Mouse (Mus musculus): Measurements from ENCODE around the gene Cyb5rl. TPM values are rescaled to one million over a fixed set of nuclear protein-coding genes. Genes with fewer than 3 reads are reported as not detected.

Gene Cyb5rl
- polyA plus RNA-seq, 2 experiments, result 1.2 to 1.7 TPM

- H3K9me3 ChIP-seq (ENCODE audit: control insufficient read depth, low read length), result no peaks in the 10 kb centered on the region
- no peaks in the 10 kb centered on the region for H3K4me1 ChIP-seq (replicated peaks; ENCODE audit: control insufficient read depth in 2 of 2, insufficient read depth in 2 of 2, low read length in 1 of 2)
- DNase-seq (ENCODE audit: low read depth in 3 of 3, low spot score in 3 of 3), result no peak
- H3K27me3 ChIP-seq (ENCODE audit: control insufficient read depth, insufficient read depth, low read length), result no peaks in the 10 kb centered on the region
- 74% methylated on average over 10 of the region's 10 CpGs for WGBS (ENCODE audit: insufficient replicate concordance)
- H3K9ac ChIP-seq (replicated peaks), result no peak overlapping the region
- TF ChIP-seq EP300 (IDR thresholded peaks at IDR 0.05; ENCODE audit: low read depth) (no peak), CTCF (IDR thresholded peaks at IDR 0.05; ENCODE audit: low read depth) (no peak)
- H3K36me3 ChIP-seq (replicated peaks; ENCODE audit: control insufficient read depth, insufficient read depth, low read depth), result no peaks in the 10 kb centered on the region
- H3K27ac ChIP-seq, result no peak overlapping the region
- no peak overlapping the region for H3K4me3 ChIP-seq (ENCODE audit: insufficient read depth in 1 of 2, low read depth in 2 of 2, low read length in 2 of 2)
- ATAC-seq (ENCODE audit: insufficient read depth), result no peak
- H3K4me2 ChIP-seq (ENCODE audit: low read depth), result no peak overlapping the region
These were observed 31.6 kb downstream of the Cyb5rl start for GRCm38 (mm10) chr4:107098375-107098774.

DNA sequence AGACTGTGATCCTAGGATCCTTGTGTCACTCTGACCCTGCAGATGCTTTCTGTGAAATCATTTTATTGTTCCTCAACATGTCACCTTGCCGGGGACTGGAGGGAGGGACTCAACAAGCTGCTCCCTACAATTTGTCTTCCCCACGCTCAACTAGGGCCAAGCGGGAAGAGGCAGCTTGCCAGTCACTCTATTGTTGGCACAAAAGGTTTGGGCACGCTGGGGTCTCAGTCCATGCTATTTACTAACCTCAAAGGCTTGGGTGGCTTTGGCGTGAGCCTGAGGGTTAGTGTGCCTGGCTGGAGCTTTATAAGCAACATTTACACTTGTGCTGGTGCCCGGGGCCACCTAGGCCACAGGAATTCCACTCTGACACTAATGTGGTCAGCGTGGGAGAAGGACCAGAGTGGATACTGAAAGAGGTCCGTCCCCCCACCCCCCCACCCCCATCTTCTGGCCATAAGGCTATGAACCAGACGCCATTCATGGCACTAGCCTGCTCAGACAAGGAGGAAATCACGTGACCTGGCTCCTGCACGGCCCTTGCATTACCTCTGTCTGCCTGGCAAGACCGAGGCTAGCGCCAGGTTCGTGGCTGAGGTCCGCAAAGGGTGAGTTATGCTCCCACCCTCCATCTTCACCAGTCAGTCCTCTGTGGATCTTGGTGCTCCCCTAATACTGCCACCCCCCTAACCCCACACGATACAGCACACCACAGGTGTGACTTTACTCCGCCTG lies 32.2 kb downstream of the Cyb5rl start:
- WGBS (ENCODE audit: insufficient replicate concordance), result 57% methylated on average over 17 of the region's 17 CpGs
- no peaks in the 10 kb centered on the region for H3K27me3 ChIP-seq (ENCODE audit: control insufficient read depth, insufficient read depth, low read length)
- no peaks in the 10 kb centered on the region for H3K4me1 ChIP-seq (replicated peaks; ENCODE audit: control insufficient read depth in 2 of 2, insufficient read depth in 2 of 2, low read length in 1 of 2)
- DNase-seq (ENCODE audit: low read depth in 3 of 3, low spot score in 3 of 3) (no peak), ATAC-seq (ENCODE audit: insufficient read depth) (no peak)
- H3K9ac ChIP-seq (replicated peaks), result no peak overlapping the region
- no peak for TF ChIP-seq EP300 (IDR thresholded peaks at IDR 0.05; ENCODE audit: low read depth)
- no peak overlapping the region for H3K4me3 ChIP-seq (ENCODE audit: insufficient read depth in 1 of 2, low read depth in 2 of 2, low read length in 2 of 2)
- H3K36me3 ChIP-seq (replicated peaks; ENCODE audit: control insufficient read depth, insufficient read depth, low read depth), result no peaks in the 10 kb centered on the region
- H3K4me2 ChIP-seq (ENCODE audit: low read depth), result no peak overlapping the region
- no peaks in the 10 kb centered on the region for H3K9me3 ChIP-seq (ENCODE audit: control insufficient read depth, low read length)
- H3K27ac ChIP-seq, result no peak overlapping the region

DNA sequence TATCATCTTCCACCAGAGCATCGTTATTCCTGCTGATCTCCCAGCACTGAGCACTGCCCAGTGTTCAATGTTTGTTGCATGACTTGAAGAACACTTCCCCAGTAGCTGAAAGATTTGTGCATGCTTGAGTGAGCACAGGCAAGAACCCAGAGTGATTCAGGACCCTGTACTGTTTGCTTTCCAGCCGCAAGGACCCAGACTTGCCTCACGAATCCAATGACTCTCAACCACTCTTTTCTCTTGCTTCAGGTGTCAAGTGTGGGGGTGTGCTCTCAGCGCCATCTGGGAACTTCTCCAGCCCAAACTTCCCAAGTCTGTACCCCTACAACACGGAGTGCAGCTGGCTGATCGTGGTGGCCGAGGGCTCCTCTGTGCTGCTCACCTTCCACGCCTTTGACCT lies 35.4 kb downstream of the Cyb5rl start:
- no peaks in the 10 kb centered on the region for H3K4me1 ChIP-seq (replicated peaks; ENCODE audit: control insufficient read depth in 2 of 2, insufficient read depth in 2 of 2, low read length in 1 of 2)
- TF ChIP-seq EP300 (IDR thresholded peaks at IDR 0.05; ENCODE audit: low read depth) (no peak), CTCF (IDR thresholded peaks at IDR 0.05; ENCODE audit: low read depth) (no peak)
- no peak overlapping the region for H3K4me3 ChIP-seq (ENCODE audit: insufficient read depth in 1 of 2, low read depth in 2 of 2, low read length in 2 of 2)
- no peak for ATAC-seq (ENCODE audit: insufficient read depth)
- no peaks in the 10 kb centered on the region for H3K9me3 ChIP-seq (ENCODE audit: control insufficient read depth, low read length)
- 66% methylated on average over 8 of the region's 8 CpGs for WGBS (ENCODE audit: insufficient replicate concordance)
- H3K9ac ChIP-seq (replicated peaks), result no peak overlapping the region
- H3K4me2 ChIP-seq (ENCODE audit: low read depth), result no peak overlapping the region
- no peak for DNase-seq (ENCODE audit: low read depth in 3 of 3, low spot score in 3 of 3)
- H3K36me3 ChIP-seq (replicated peaks; ENCODE audit: control insufficient read depth, insufficient read depth, low read depth), result no peaks in the 10 kb centered on the region
- H3K27ac ChIP-seq, result no peak overlapping the region
- H3K27me3 ChIP-seq (ENCODE audit: control insufficient read depth, insufficient read depth, low read length), result no peaks in the 10 kb centered on the region

DNA sequence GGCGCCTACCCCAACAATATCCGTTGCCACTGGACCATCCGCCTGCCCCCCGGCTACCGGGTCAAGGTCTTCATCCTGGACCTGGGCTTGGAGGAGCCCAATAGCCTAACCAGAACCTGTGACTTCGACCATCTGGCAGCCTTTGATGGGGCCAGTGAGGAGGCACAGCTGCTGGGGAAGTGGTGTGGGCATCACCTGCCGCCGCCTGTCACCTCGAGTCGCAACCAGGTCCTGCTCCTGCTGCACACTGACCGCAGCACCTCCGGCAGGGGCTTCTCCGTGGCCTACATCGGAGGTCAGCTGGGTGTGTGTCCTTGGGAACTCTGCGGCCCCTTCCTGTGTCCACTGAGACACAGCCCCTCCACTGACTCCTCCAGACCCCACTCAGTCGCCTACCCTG lies 40.0 kb downstream of the Cyb5rl start:
- Histone ChIP-seq H3K27ac (no peak overlapping the region), H3K36me3 (replicated peaks; ENCODE audit: control insufficient read depth, insufficient read depth, low read depth) (no peaks in the 10 kb centered on the region), H3K27me3 (ENCODE audit: control insufficient read depth, insufficient read depth, low read length) (no peaks in the 10 kb centered on the region), H3K9ac (replicated peaks) (no peak overlapping the region), H3K4me3 (ENCODE audit: insufficient read depth in 1 of 2, low read depth in 2 of 2, low read length in 2 of 2) (no peak overlapping the region), H3K4me1 (replicated peaks; ENCODE audit: control insufficient read depth in 2 of 2, insufficient read depth in 2 of 2, low read length in 1 of 2) (peaks cover 0 to 6% of the 10 kb centered on the region in 2 experiments; a peak in 2 of 4 replicates), H3K9me3 (ENCODE audit: control insufficient read depth, low read length) (no peaks in the 10 kb centered on the region), H3K4me2 (ENCODE audit: low read depth) (no peak overlapping the region)
- ATAC-seq (ENCODE audit: insufficient read depth) (no peak), DNase-seq (ENCODE audit: low read depth in 3 of 3, low spot score in 3 of 3) (no peak)
- WGBS (ENCODE audit: insufficient replicate concordance), result 79% methylated on average over 16 of the region's 16 CpGs
- TF ChIP-seq EP300 (IDR thresholded peaks at IDR 0.05; ENCODE audit: low read depth) (no peak), CTCF (IDR thresholded peaks at IDR 0.05; ENCODE audit: low read depth) (no peak)

GRCm38 (mm10) chr4:107108291-107108731 lies 41.5 kb downstream of the Cyb5rl start:
- WGBS (ENCODE audit: insufficient replicate concordance), result 49% methylated on average over 13 of the region's 13 CpGs
- TF ChIP-seq EP300 (IDR thresholded peaks at IDR 0.05; ENCODE audit: low read depth) (no peak), CTCF (IDR thresholded peaks at IDR 0.05; ENCODE audit: low read depth) (no peak)
- ATAC-seq (ENCODE audit: insufficient read depth) (no peak), DNase-seq (ENCODE audit: low read depth in 3 of 3, low spot score in 3 of 3) (no peak)
- Histone ChIP-seq H3K27me3 (ENCODE audit: control insufficient read depth, insufficient read depth, low read length) (no peaks in the 10 kb centered on the region), H3K9me3 (ENCODE audit: control insufficient read depth, low read length) (no peaks in the 10 kb centered on the region), H3K27ac (no peak overlapping the region), H3K9ac (replicated peaks) (no peak overlapping the region), H3K4me3 (ENCODE audit: insufficient read depth in 1 of 2, low read depth in 2 of 2, low read length in 2 of 2) (no peak overlapping the region), H3K4me2 (ENCODE audit: low read depth) (no peak overlapping the region; the same call in 1 of the 2 replicates), H3K4me1 (replicated peaks; ENCODE audit: control insufficient read depth in 2 of 2, insufficient read depth in 2 of 2, low read length in 1 of 2) (peaks cover 0 to 6% of the 10 kb centered on the region in 2 experiments; a peak in 2 of 4 replicates), H3K36me3 (replicated peaks; ENCODE audit: control insufficient read depth, insufficient read depth, low read depth) (no peaks in the 10 kb centered on the region)

Data from liver, embryonic 14.5 days (tissue).